8 mouse cellular contexts compared by ENCODE assay signal in the genomic region with DNA sequence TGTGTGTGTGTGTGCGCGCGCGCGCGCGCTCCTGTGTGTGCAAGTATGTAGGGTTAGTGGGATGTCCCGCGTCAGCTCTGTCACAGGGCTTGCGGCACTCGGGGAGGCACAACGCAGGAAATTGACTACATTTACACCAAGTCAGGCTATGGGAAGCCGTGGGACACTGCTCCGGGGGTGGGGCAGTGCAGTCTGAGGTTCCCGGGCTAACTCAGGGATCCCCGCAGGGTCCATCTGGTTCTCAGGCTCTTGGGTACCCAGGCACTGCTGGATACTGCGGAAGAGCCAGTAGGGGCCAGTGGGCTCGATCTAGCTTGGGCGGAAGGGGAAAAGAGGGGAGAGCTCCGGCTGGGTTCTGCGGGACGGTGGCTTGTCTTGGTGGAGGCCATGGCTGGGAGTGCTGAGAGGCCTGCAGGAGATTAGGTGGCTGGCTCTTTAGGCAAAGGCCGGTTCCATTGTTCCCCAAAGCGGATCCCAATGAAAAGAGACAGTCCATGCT. TPM values are rescaled to one million over a fixed set of nuclear protein-coding genes. Genes with fewer than 3 reads are reported as not detected.
DNase-seq lines count a peak whose midpoint lies in the region; ATAC-seq lines count a peak whose summit lies in the region.

No protein-coding gene starts in this region.

- H3K4me2 ChIP-seq in liver, embryonic 11.5 days: peak overlapping the region; percentile 56
- H3K4me2 ChIP-seq in forebrain, embryonic 11.5 days (ENCODE audit: low read depth, low read length, severe bottlenecking): peak overlapping the region; percentile 55
- peak overlapping the region; percentile 66 for H3K4me2 ChIP-seq in limb, embryonic 12.5 days
- H3K4me2 ChIP-seq in neural tube, embryonic 15.5 days: peak overlapping the region; percentile 59

- H3K9me3 ChIP-seq in liver, embryonic 11.5 days (ENCODE audit: control insufficient read depth, low read length): no peaks in the 10 kb centered on the region
- H3K9me3 ChIP-seq in forebrain, embryonic 11.5 days (ENCODE audit: control insufficient read depth, low read length): no peaks in the 10 kb centered on the region
- no peaks in the 10 kb centered on the region for H3K9me3 ChIP-seq in limb, embryonic 12.5 days
- H3K9me3 ChIP-seq in neural tube, embryonic 15.5 days (replicated peaks): no peaks in the 10 kb centered on the region

- H3K27ac ChIP-seq in liver, embryonic 11.5 days (ENCODE audit: low read depth, low read length): no peak overlapping the region
- H3K27ac ChIP-seq in forebrain, embryonic 11.5 days (ENCODE audit: low read depth, low read length): no peak overlapping the region
- no peak overlapping the region for H3K27ac ChIP-seq in limb, embryonic 12.5 days
- no peak overlapping the region for H3K27ac ChIP-seq in neural tube, embryonic 15.5 days (replicated peaks)

- ATAC-seq in liver, embryonic 11.5 days (replicated peaks; ENCODE audit: low FRiP score): peak; percentile 56
- ATAC-seq in forebrain, embryonic 11.5 days (replicated peaks; ENCODE audit: low FRiP score): peak; percentile 58; the same call in 1 of the 2 replicates
- ATAC-seq in limb, embryonic 12.5 days (ENCODE audit: insufficient number of reproducible peaks, insufficient read depth, low FRiP score, low TSS enrichment, low read depth): peak; percentile 61
- ATAC-seq in neural tube, embryonic 15.5 days (ENCODE audit: low FRiP score): no peak

- H3K27me3 ChIP-seq in liver, embryonic 11.5 days (replicated peaks; ENCODE audit: control insufficient read depth, insufficient read depth, low read length): no peaks in the 10 kb centered on the region
- H3K27me3 ChIP-seq in forebrain, embryonic 11.5 days (ENCODE audit: control insufficient read depth, insufficient read depth, low read length): no peaks in the 10 kb centered on the region; the same call in 1 of the 2 replicates
- H3K27me3 ChIP-seq in limb, embryonic 12.5 days: peaks cover 7% of the 10 kb centered on the region
- peaks cover 13% of the 10 kb centered on the region; the same call in 1 of the 2 replicates for H3K27me3 ChIP-seq in neural tube, embryonic 15.5 days (replicated peaks)

- no peaks in the 10 kb centered on the region for H3K36me3 ChIP-seq in liver, embryonic 11.5 days (ENCODE audit: control insufficient read depth, insufficient read depth, low read length)
- H3K36me3 ChIP-seq in forebrain, embryonic 11.5 days (ENCODE audit: control insufficient read depth, insufficient read depth, low read length): no peaks in the 10 kb centered on the region
- H3K36me3 ChIP-seq in limb, embryonic 12.5 days: no peaks in the 10 kb centered on the region
- H3K36me3 ChIP-seq in neural tube, embryonic 15.5 days: no peaks in the 10 kb centered on the region

- no peak overlapping the region for H3K9ac ChIP-seq in liver, embryonic 11.5 days (ENCODE audit: low read depth, low read length)
- H3K9ac ChIP-seq in forebrain, embryonic 11.5 days (ENCODE audit: low read length): peak overlapping the region; percentile 46
- peak overlapping the region; percentile 45 for H3K9ac ChIP-seq in limb, embryonic 12.5 days (replicated peaks)
- no peak overlapping the region; the same call in 1 of the 2 replicates for H3K9ac ChIP-seq in neural tube, embryonic 15.5 days (replicated peaks)

- intact Hi-C loops in gastrocnemius, postnatal 36 days (cut with DNase I): no loop called here

- no peak for DNase-seq in liver, embryonic 11.5 days (ENCODE audit: low spot score)
- DNase-seq in liver: no peak
- DNase-seq in forebrain, embryonic 11.5 days (ENCODE audit: low spot score): peak; percentile 60
- no peak for DNase-seq in thymus, postnatal 36 days
- DNase-seq in spleen, postnatal 4 days (ENCODE audit: low spot score in 2 of 2): no peak
- no peak for DNase-seq in gastrocnemius, postnatal 36 days

- H3K4me3 ChIP-seq in liver, embryonic 11.5 days (ENCODE audit: low read depth, low read length): 0 out of 2 replicates have a peak overlapping the region, but pooled peaks have one; percentile 19
- peak overlapping the region; percentile 22; the same call in 1 of the 2 replicates for H3K4me3 ChIP-seq in forebrain, embryonic 11.5 days (ENCODE audit: low read depth, low read length)
- H3K4me3 ChIP-seq in limb, embryonic 12.5 days (replicated peaks): peak overlapping the region; percentile 27
- H3K4me3 ChIP-seq in neural tube, embryonic 15.5 days (replicated peaks): no peak overlapping the region; the same call in 1 of the 2 replicates

- no peaks in the 10 kb centered on the region for H3K4me1 ChIP-seq in liver, embryonic 11.5 days (replicated peaks; ENCODE audit: control insufficient read depth, insufficient read depth, low read length)
- H3K4me1 ChIP-seq in forebrain, embryonic 11.5 days (replicated peaks; ENCODE audit: control insufficient read depth, insufficient read depth, low read length): peaks cover 9% of the 10 kb centered on the region; the same call in 1 of the 2 replicates
- peaks cover 7% of the 10 kb centered on the region; the same call in 1 of the 2 replicates for H3K4me1 ChIP-seq in limb, embryonic 12.5 days (replicated peaks)
- peaks cover 9% of the 10 kb centered on the region for H3K4me1 ChIP-seq in neural tube, embryonic 15.5 days

- 14% methylated on average over 24 of the region's 24 CpGs for WGBS in liver, embryonic 11.5 days
- WGBS in forebrain, embryonic 11.5 days: 10% methylated on average over 24 of the region's 24 CpGs
- 17% methylated on average over 24 of the region's 24 CpGs for WGBS in limb, embryonic 12.5 days
- WGBS in neural tube, embryonic 15.5 days: 15% methylated on average over 24 of the region's 24 CpGs

RNA-seq across cellular contexts. Expression of a gene that starts 15.5 kb away (rescaled TPM):
- 48.3 and 54.9 TPM in 2 replicates for polyA plus RNA-seq in liver, embryonic 11.5 days (2014; fragmentation: Nextera tagmentation; extraction: Ambion mirVana)
- 48.1 and 53.5 TPM in 2 replicates for polyA plus RNA-seq in forebrain, embryonic 11.5 days (2014; fragmentation: Nextera tagmentation; extraction: Ambion mirVana)
- polyA plus RNA-seq in limb, embryonic 12.5 days (2016; fragmentation: Nextera tagmentation; extraction: Ambion mirVana): 39.2 and 40.9 TPM in 2 replicates
- 4.3 and 12.7 TPM in 2 replicates for polyA plus RNA-seq in neural tube, embryonic 15.5 days (2015; fragmentation: Nextera tagmentation; extraction: Ambion mirVana)
- total RNA-seq in gastrocnemius, postnatal 36 days (2021): under 1 TPM; 0.20 to 0.27 TPM

Comparison
In these comparisons a context has a peak if more than half of its experiments do, and no peak if none do; other contexts are left out.
1. H3K9ac ChIP-seq: peak in forebrain, embryonic 11.5 days (single experiment) and limb, embryonic 12.5 days (single experiment); none in liver, embryonic 11.5 days (single experiment) and neural tube, embryonic 15.5 days (single experiment).
2. Peak in every context shown above with its lines, with median percentiles within 50 percentile points of each other: H3K4me2 ChIP-seq.